Mouse (Mus musculus) kidney, embryonic 15.5 days (tissue): ENCODE data around the gene Utrn. TPM values are rescaled to one million over a fixed set of nuclear protein-coding genes. Genes with fewer than 3 reads are reported as not detected.
A peak's percentile ranks its signal among the peaks of the same experiment; 100 is the strongest.

Experiments
- ATAC-seq: fragments of 200-750 bp; cut with Nextera tagmentation; replicated peaks from 2 replicates; pipeline ENCODE4 v1.8.0; 2017; ENCODE audit warnings: moderate TSS enrichment; ENCODE audit not compliant: low FRiP score
- H3K27ac ChIP-seq: fragments of 300-500 bp; sonication (generic); 2 replicates; pipeline ENCODE4 v1.5.1; 2015; ENCODE audit warnings: mild to moderate bottlenecking, inconsistent platforms
- H3K27me3 ChIP-seq: fragments of 300-500 bp; sonication (generic); 2 replicates; pipeline ENCODE4 v1.6.1; 2015; ENCODE audit warnings: inconsistent platforms
- H3K36me3 ChIP-seq: fragments of 300-500 bp; sonication (generic); 2 replicates; pipeline ENCODE4 v1.6.1; 2015; ENCODE audit warnings: inconsistent platforms
- H3K4me1 ChIP-seq: fragments of 300-500 bp; sonication (generic); 2 replicates; pipeline ENCODE4 v1.6.1; 2015; ENCODE audit warnings: inconsistent platforms
- H3K4me2 ChIP-seq: fragments of 300-500 bp; sonication (generic); 2 replicates; pipeline ENCODE4 v1.6.1; 2015; ENCODE audit warnings: moderate library complexity, mild to moderate bottlenecking, inconsistent platforms
- H3K4me3 ChIP-seq: fragments of 300-500 bp; sonication (generic); replicated peaks from 2 replicates; pipeline ENCODE4 v1.5.1; 2015; ENCODE audit warnings: mild to moderate bottlenecking, inconsistent platforms
- H3K9ac ChIP-seq: fragments of 300-500 bp; sonication (generic); 2 replicates; pipeline ENCODE4 v1.6.1; 2015; ENCODE audit warnings: mild to moderate bottlenecking, inconsistent platforms
- H3K9me3 ChIP-seq: fragments of 300-500 bp; sonication (generic); replicated peaks from 2 replicates; pipeline ENCODE4 v1.6.1; 2016; ENCODE audit warnings: inconsistent platforms
- WGBS: fragments of 180-500 bp; shearing (Covaris S2); methylation state at CpG from one replicate; pipeline ENCODE4 v1.1.7; 2015; ENCODE audit warnings: mixed read lengths; 5-methylcytosine and 5-hydroxymethylcytosine counted together
- polyA plus RNA-seq: library from polyadenylated mRNA; unstranded; fragments of >200 nt; fragmentation: Nextera tagmentation; extraction: Ambion mirVana; gene quantifications from 2 replicates; pipeline ENCODE4 v1.2.1, GENCODE M21; 2015

Gene Utrn
- polyA plus RNA-seq, 1 experiment from 2014 or later, result 86.1 TPM

DNA sequence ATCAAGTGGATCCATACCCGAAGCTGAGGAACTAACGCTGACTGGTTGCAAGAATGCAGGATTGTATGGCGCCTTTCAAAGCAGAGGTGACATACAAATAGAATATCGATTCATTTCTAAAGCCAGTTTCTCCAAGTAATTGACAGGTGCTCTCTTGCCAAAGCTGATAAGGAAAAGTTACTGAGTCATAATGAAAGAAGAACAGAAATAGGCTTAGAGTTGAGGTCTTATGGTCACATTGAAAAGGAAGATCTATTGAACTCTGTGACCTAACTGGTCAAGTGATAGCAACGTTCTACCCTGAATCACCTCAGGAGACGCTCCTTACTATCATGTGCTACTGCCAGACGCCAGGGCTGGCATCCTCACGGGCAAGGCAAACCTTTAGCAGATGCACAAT is 274.2 kb downstream of the Utrn start:
- H3K4me2 ChIP-seq, result no peak overlapping the region
- no peak overlapping the region for H3K9ac ChIP-seq
- H3K4me3 ChIP-seq, result no peak overlapping the region
- ATAC-seq, result no peak
- no peak overlapping the region for H3K27ac ChIP-seq
- H3K9me3 ChIP-seq, result no peaks in the 10 kb centered on the region
- 0 out of 2 replicates have a peak, but pooled peaks cover 10% of the 10 kb centered on the region for H3K4me1 ChIP-seq
- 92% methylated on average over 8 of the region's 8 CpGs for WGBS
- no peaks in the 10 kb centered on the region for H3K36me3 ChIP-seq
- H3K27me3 ChIP-seq, result no peaks in the 10 kb centered on the region

GRCm38 (mm10) chr10:12593071-12593470 is 276.1 kb downstream of the Utrn start:
- ATAC-seq, result no peak
- H3K27ac ChIP-seq, result no peak overlapping the region

GRCm38 (mm10) chr10:12591946-12592345 is 277.2 kb downstream of the Utrn start:
- H3K4me1 ChIP-seq, result 0 out of 2 replicates have a peak, but pooled peaks cover 10% of the 10 kb centered on the region
- H3K36me3 ChIP-seq, result no peaks in the 10 kb centered on the region
- H3K4me3 ChIP-seq, result no peak overlapping the region
- H3K4me2 ChIP-seq, result no peak overlapping the region
- 19% methylated on average over 5 of the region's 5 CpGs for WGBS
- H3K9me3 ChIP-seq, result no peaks in the 10 kb centered on the region
- H3K27ac ChIP-seq, result peak overlapping the region; percentile 11; the same call in 1 of the 2 replicates
- no peak overlapping the region for H3K9ac ChIP-seq
- ATAC-seq, result peak; percentile 98
- H3K27me3 ChIP-seq, result no peaks in the 10 kb centered on the region

More at GRCm38 (mm10) chr10:12593071-12593470, 276.1 kb downstream of the Utrn start:
- H3K4me3 ChIP-seq, result no peak overlapping the region
- H3K27me3 ChIP-seq, result no peaks in the 10 kb centered on the region
- H3K4me2 ChIP-seq, result no peak overlapping the region
- H3K4me1 ChIP-seq, result 0 out of 2 replicates have a peak, but pooled peaks cover 10% of the 10 kb centered on the region
- H3K9ac ChIP-seq, result no peak overlapping the region
- no peaks in the 10 kb centered on the region for H3K36me3 ChIP-seq
- H3K9me3 ChIP-seq, result no peaks in the 10 kb centered on the region

DNA sequence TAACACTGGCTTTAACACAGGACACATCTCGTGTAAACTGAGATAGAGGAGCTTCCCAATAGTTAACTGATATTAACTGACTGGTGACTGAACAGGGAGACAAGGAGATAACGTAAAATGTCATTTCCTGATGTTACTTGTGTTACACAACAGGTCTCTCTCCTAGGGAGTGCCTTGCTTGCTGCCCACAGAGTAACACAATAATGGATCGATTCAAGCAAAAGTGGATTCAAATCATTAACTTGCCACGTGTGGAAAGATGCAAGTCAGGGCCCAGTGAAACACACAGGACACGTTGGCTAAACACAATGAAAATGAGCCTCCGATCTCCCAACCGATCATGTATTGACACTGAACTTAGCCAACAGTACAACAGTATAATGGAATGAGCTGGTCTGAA is 281.1 kb downstream of the Utrn start:
- H3K4me2 ChIP-seq, result no peak overlapping the region
- 75% methylated on average over 7 of the region's 7 CpGs for WGBS
- H3K9ac ChIP-seq, result no peak overlapping the region
- no peaks in the 10 kb centered on the region for H3K9me3 ChIP-seq
- no peaks in the 10 kb centered on the region for H3K36me3 ChIP-seq
- H3K27ac ChIP-seq, result no peak overlapping the region
- 0 out of 2 replicates have a peak, but pooled peaks cover 6% of the 10 kb centered on the region for H3K4me1 ChIP-seq
- H3K4me3 ChIP-seq, result no peak overlapping the region
- no peak for ATAC-seq
- no peaks in the 10 kb centered on the region for H3K27me3 ChIP-seq

DNA sequence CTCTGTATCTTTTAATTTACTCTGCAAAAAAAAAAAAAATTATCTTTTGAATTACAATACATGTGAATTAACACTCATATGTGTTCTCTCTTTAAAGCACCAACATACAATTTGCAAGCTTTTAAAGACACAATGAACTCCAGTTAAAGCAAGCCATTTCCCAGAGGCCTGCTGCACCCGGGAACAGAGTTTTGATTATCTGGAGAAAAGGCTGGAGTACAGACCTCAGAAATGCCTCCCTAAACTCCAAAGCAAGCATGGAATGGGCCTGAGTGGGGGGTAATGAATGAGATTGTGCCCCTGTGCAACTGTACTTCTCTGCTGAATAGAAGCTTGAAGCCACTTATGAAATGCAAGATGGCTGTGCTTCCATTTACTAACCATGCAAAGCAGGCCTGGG is 281.8 kb downstream of the Utrn start:
- Histone ChIP-seq H3K27me3 (no peaks in the 10 kb centered on the region), H3K4me1 (0 out of 2 replicates have a peak, but pooled peaks cover 4% of the 10 kb centered on the region), H3K9me3 (no peaks in the 10 kb centered on the region), H3K27ac (no peak overlapping the region), H3K4me3 (no peak overlapping the region), H3K4me2 (no peak overlapping the region), H3K9ac (no peak overlapping the region), H3K36me3 (no peaks in the 10 kb centered on the region)
- ATAC-seq, result no peak
- WGBS, result 91% methylated on average over 1 of the region's 1 CpGs

GRCm38 (mm10) chr10:12586825-12587224 is 282.3 kb downstream of the Utrn start:
- Histone ChIP-seq H3K9ac (no peak overlapping the region), H3K27ac (no peak overlapping the region), H3K36me3 (no peaks in the 10 kb centered on the region), H3K4me3 (no peak overlapping the region), H3K4me2 (no peak overlapping the region), H3K9me3 (no peaks in the 10 kb centered on the region), H3K4me1 (no peaks in the 10 kb centered on the region), H3K27me3 (no peaks in the 10 kb centered on the region)
- no peak for ATAC-seq
- 92% methylated on average over 2 of the region's 2 CpGs for WGBS

GRCm38 (mm10) chr10:12586200-12586599 is 283.0 kb downstream of the Utrn start:
- Histone ChIP-seq H3K27me3 (no peaks in the 10 kb centered on the region), H3K36me3 (no peaks in the 10 kb centered on the region), H3K4me1 (no peaks in the 10 kb centered on the region), H3K4me3 (no peak overlapping the region), H3K9me3 (no peaks in the 10 kb centered on the region), H3K4me2 (no peak overlapping the region), H3K27ac (no peak overlapping the region), H3K9ac (no peak overlapping the region)
- no peak for ATAC-seq
- 79% methylated on average over 1 of the region's 1 CpGs for WGBS

GRCm38 (mm10) chr10:12583473-12583872 is 285.7 kb downstream of the Utrn start:
- Histone ChIP-seq H3K4me3 (no peak overlapping the region), H3K27me3 (no peaks in the 10 kb centered on the region), H3K4me1 (peaks cover 10% of the 10 kb centered on the region; the same call in 1 of the 2 replicates), H3K9me3 (no peaks in the 10 kb centered on the region), H3K36me3 (no peaks in the 10 kb centered on the region), H3K9ac (no peak overlapping the region), H3K27ac (no peak overlapping the region), H3K4me2 (no peak overlapping the region)
- 97% methylated on average over 3 of the region's 3 CpGs for WGBS
- ATAC-seq, result no peak

DNA sequence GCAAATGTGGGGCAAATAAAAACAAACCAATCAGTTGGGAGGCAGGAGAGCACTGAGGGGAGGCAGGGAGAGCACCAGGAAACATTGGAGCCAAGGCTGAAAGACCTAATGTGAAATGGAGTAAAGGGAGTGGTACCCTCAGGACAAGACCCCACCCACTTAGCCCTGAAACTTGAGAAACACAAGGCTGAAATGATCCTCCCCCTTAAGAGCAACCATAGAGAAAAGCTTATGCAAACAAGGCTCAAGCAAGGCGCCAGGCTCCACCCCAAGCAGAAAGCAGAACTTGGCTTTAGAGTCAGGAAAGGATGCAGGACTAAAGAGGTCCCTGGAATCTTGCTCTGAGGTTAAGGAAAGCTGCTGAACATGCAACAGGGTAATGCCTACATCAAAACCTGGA is 290.1 kb downstream of the Utrn start:
- peak; percentile 93 for ATAC-seq
- no peak overlapping the region for H3K9ac ChIP-seq
- no peaks in the 10 kb centered on the region for H3K9me3 ChIP-seq
- H3K27me3 ChIP-seq, result no peaks in the 10 kb centered on the region
- H3K4me3 ChIP-seq, result no peak overlapping the region
- H3K27ac ChIP-seq, result peak overlapping the region; percentile 58; the same call in 1 of the 2 replicates
- WGBS, result 26% methylated on average over 1 of the region's 1 CpGs
- H3K4me2 ChIP-seq, result no peak overlapping the region
- H3K36me3 ChIP-seq, result no peaks in the 10 kb centered on the region
- H3K4me1 ChIP-seq, result peaks cover 10% of the 10 kb centered on the region; the same call in 1 of the 2 replicates

GRCm38 (mm10) chr10:12575849-12576435 is 293.2 kb downstream of the Utrn start:
- 88% methylated on average over 8 of the region's 8 CpGs for WGBS
- no peaks in the 10 kb centered on the region for H3K36me3 ChIP-seq
- H3K9me3 ChIP-seq, result no peaks in the 10 kb centered on the region
- no peak overlapping the region for H3K4me3 ChIP-seq
- H3K4me2 ChIP-seq, result no peak overlapping the region
- ATAC-seq, result no peak
- no peak overlapping the region for H3K27ac ChIP-seq
- no peaks in the 10 kb centered on the region for H3K27me3 ChIP-seq
- no peak overlapping the region for H3K9ac ChIP-seq
- H3K4me1 ChIP-seq, result peaks cover 18% of the 10 kb centered on the region; the same call in 1 of the 2 replicates

DNA sequence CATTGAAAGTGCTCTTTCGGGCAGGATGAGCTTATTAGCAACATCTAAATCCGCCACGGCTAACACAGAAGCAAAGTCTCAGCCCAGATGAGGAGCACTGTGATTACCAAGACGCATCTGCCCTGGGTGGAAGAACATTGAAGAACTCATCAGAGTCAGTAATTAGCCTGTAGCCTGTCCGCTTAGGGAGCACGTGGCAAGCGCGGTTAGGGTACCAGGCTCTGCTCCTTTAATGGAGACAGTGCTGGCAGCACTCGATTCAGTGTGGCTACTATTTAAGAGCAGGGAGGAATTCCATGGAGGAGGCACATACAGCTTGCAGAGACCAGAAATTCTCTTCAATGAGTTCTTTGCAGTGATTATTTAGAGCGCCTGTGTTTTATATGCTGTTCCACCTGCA is 294.4 kb downstream of the Utrn start:
- Histone ChIP-seq H3K27ac (no peak overlapping the region), H3K9ac (no peak overlapping the region), H3K4me3 (no peak overlapping the region), H3K27me3 (no peaks in the 10 kb centered on the region), H3K36me3 (no peaks in the 10 kb centered on the region), H3K4me1 (peaks cover 17% of the 10 kb centered on the region; the same call in 1 of the 2 replicates), H3K4me2 (no peak overlapping the region), H3K9me3 (no peaks in the 10 kb centered on the region)
- 62% methylated on average over 10 of the region's 10 CpGs for WGBS
- ATAC-seq, result no peak

DNA sequence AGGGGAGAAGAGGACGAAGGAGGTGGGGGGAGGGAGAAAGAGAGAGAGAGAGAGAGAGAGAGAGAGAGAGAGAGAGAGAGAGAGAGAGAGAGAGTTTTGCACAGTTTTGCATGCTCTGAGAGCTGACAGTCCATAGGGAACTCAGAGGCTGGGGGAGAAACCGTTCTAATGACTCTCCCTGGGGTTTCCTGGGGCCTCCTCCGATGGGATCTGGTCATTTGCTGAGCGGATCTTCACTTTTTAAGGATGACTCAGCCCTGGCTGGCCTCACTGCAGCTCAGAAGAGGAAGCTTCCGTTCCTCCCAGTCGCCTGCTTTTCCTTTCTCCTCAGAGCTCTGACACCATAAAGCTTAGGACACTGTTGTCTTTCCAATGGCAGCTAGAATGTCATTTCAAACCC is 295.6 kb downstream of the Utrn start:
- Histone ChIP-seq H3K9ac (no peak overlapping the region), H3K4me1 (0 out of 2 replicates have a peak, but pooled peaks cover 8% of the 10 kb centered on the region), H3K27ac (no peak overlapping the region), H3K4me3 (no peak overlapping the region), H3K4me2 (no peak overlapping the region), H3K9me3 (no peaks in the 10 kb centered on the region), H3K36me3 (no peaks in the 10 kb centered on the region), H3K27me3 (no peaks in the 10 kb centered on the region)
- WGBS, result 12% methylated on average over 5 of the region's 6 CpGs
- 0 out of 2 replicates have a peak, but pooled peaks have one; percentile 43 for ATAC-seq

- H3K27ac ChIP-seq, result no peak overlapping the region
- H3K9ac ChIP-seq, result no peak overlapping the region
- 55% methylated on average over 4 of the region's 4 CpGs for WGBS
- H3K4me2 ChIP-seq, result no peak overlapping the region
- H3K9me3 ChIP-seq, result no peaks in the 10 kb centered on the region
- no peak for ATAC-seq
- no peaks in the 10 kb centered on the region for H3K27me3 ChIP-seq
- 0 out of 2 replicates have a peak, but pooled peaks cover 8% of the 10 kb centered on the region for H3K4me1 ChIP-seq
- no peaks in the 10 kb centered on the region for H3K36me3 ChIP-seq
- H3K4me3 ChIP-seq, result no peak overlapping the region
Measured at GRCm38 (mm10) chr10:12572759-12573158, 296.4 kb downstream of the Utrn start.
